Mouse (Mus musculus) 3T3-L1 (cell line): Measurements from ENCODE around the gene Shb.
"Not testable (repeated sequence)": the region's sequence is repeated elsewhere in the genome, so short reads cannot be mapped to it uniquely, and the experiment has no call there.

Source experiments
- DNase-seq: peaks from one replicate; pipeline ENCODE4 v3.0.0-alpha.2; 2015; ENCODE audit warnings: low read depth, low spot score

The Shb gene

DNA sequence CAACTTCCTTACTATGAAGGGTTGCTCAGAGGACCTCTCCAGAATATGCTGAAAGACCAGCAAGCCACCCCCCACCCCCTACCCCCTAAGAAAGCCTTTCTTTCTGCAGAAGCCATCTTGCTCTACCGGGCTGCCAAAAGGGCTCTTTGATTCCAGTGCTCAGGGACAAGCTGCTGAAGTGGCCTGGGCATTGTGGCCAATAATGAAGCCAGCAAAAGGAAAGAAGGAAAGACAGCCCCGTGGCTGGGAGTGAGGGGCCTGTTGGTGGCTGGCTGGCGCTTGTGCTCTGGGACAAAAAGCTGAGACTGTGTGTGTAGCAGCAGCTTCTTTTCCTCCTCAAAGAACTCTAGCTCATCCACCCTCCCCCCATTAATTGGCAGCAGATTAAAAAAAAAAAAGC is 111.5 kb downstream of the Shb start:
- no peak for DNase-seq

GRCm38 (mm10) chr4:45419051-45419450 is 113.2 kb downstream of the Shb start:
- no peak for DNase-seq

DNA sequence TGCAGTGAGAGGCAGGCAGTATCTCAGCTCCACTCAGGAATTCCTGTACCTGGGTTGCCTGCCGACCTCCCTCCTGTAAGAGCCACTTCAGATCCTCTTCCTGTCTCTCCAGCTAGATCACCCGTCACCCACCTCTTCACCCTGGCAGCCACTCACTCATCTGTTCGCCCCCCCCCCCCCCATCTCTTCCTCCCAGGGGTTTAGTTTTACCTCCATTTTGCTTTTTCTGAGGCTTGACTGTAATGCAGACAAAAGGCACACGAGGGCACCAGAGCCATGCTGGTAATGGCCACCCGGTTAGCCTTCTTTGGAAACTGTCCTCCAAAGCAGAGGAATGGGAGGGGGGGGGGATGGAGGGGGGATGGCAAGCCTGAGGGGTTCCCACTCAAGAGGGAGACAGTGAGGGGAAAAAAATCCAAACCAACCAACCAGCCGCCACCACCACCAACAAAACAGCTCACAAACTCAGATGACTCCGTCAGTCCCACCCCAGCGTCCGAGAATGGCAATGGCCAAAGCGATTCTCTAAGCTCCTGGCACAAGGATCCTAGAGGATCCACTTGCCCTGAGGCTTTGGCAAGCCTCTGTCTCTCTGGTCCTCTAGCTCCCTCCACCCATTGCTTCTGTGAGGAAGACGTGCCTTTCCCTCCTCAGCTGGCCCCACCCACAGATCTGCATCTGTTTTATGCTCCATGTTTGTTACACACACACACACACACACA is 113.9 kb downstream of the Shb start:
- DNase-seq: peak; percentile 67

- DNase-seq: no peak
Observed at GRCm38 (mm10) chr4:45416314-45416713, 116.0 kb downstream of the Shb start.

- DNase-seq: no peak
Observed at GRCm38 (mm10) chr4:45413674-45414338, 118.5 kb downstream of the Shb start.

DNA sequence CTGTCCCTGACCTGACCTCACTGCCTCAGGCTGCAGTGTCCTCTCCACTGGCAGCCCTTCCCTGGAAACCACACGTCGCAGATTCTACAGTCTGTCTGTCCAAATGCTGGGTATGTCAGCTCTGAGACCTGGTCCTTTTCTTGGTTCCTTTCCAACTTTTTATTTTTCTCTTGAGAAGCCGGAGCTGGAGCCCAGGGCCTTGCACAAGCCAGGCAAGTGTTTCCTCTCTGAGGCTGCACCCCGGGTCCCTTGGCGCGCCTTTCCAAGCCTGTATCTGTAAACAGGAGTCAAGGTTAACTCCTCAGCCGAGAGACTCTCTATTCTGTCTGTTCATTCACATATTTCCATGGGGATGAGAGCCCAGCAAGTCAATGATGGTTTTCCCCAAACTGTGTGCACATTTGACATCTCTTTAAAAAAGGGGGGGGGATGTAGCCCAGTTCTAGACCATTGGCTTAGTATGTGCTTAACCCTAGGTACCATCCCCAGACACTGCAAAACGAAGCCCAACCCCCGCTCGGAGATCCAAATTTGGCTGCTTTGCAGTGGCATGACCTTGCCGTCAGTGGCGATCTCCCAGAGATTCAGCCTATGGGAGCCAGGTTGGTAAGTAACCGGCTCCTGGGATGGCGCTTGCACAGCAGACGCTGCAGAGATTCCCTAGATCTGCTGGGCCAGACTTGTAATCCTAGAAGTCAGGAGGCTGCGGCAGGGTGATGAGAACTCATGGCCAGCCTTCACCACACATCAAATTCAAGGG is 119.7 kb downstream of the Shb start:
- DNase-seq: no peak

GRCm38 (mm10) chr4:45411181-45411790 is 121.0 kb downstream of the Shb start:
- DNase-seq: no peak

DNA sequence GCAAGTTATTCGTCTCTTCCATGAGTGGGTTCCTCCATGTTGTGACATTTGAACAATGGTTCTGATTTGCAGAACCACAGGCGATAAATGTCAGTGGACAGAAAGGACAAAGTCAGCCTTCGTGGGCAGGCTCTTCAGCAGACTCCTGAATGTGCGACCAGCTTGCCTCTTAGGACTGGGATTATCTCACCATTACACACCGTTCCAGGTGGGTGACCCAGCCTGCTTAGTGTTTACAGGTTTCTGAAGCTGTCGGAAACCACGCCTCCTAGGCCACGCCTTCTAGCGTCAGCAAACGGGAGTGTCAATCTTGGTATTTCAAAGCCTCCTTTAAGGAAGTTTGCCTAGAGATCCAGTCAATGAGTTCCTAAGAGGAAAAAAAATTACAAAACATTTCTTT is 123.0 kb downstream of the Shb start:
- DNase-seq: peak; percentile 89

DNA sequence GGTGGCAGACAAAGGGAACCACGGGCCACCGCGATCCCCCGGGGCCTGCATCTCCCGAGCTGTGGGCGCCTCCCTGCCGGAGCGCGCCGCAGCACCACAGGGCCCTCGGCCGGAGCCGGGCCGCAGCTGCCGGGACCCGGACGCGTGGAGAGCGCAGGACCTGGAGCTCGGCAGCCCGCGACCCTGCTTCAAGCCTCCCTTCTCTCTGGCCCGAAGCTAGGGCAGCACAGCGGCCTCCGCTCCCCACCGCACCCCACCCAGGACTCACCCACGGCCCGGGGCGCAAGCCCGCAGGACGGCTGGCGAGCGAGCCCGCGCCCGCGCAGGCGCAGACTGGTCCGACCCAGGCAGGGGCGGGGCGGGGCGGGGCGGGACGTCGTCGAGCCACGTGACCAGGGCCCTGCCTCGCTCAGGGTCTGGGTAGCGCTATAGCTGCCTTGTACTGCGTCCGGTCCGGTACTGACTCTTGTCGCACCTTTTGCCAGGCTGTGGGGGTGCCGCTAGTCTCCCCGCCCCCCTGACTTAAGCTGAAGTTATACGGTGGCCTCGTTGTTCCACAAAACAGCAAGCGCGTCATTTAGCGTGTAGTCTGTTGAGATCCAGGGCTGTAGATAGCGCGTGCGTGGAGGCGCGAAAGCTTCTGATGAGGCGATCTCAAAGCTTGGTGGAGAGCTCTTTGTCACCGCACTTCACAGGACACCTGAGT is 123.7 kb downstream of the Shb start, which contains the start of gene Slc25a51:
TSS of gene Slc25a51 (minus strand) at position 340 of the 706 bp plus-strand sequence.
- peak; percentile 92 for DNase-seq

- peak; percentile 72 for DNase-seq
Observed at GRCm38 (mm10) chr4:45407703-45408334, 124.5 kb downstream of the Shb start.

DNA sequence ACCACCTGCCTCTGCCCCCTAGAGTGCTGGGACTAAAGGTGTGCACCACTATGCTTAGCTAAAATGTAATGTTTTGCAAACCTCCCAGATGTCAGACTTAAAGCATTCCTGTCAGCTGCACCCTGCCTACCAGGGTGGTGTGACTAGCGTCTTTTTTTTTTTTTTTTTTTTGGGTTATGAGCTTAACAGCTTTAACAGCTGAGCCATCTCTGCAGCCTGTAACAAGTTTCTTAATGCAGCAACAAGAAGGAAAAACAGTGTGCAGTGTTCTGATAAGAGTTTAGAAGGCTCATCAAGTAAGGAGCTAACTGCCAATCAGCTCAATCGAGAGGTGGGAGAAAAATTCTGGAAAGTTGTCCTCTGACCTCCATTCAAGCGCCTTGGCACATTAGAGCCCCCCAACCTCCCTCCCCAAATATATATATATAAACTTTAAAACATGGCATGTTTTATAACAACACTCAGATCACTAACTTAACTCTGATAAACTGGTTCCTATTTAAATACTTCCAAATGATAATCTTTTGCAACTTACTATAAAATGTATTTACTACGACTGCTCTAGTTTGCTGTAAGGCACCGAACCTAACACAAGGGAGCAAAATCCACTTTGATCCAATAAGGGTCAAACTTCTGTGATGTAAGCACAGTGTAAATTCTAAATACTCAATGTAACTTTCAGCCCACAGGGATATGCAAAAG is 125.1 kb downstream of the Shb start:
- DNase-seq: no peak

- DNase-seq: no peak
Observed at GRCm38 (mm10) chr4:45406397-45406796, 125.9 kb downstream of the Shb start.

DNA sequence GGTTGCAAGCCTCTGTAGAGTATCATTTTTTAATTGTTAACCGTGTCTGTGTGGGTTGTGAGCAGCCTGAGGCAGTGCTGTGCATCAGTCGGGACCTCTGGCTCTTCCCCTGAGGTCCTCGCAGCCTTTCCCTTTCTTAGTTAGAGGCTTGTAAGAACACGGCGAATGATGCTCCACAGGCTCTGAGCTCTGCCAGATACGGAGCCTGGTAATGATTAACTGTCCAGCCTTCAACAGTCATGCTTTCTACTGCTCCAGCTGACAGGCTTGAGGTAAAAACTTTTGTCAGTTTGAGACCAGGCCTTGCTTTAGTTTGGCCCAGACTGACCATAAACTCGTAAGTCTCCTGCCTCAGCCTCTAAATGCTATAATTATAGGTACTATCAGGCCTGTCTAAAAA is 127.0 kb downstream of the Shb start:
- no peak for DNase-seq

DNA sequence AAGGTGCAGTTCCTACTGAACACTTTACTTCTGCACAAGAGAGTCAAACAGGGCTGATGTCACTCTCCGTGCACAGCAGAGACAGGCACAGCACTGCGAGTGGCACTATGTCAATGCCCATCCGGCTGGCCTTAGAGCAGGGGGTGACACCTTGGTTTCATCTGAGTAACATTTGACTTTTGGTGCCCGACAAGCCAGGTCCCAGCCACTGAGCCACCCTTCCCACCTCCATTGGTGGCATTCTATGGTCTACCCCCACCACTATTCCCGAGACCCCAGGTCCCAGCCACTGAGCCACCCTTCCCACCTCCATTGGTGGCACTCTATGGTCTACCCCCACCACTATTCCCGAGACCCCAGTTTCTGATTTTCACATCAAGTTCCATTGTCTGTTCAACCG is 128.2 kb downstream of the Shb start:
- DNase-seq: no peak

- no peak for DNase-seq
Observed at GRCm38 (mm10) chr4:45403499-45403878, 128.8 kb downstream of the Shb start.

DNA sequence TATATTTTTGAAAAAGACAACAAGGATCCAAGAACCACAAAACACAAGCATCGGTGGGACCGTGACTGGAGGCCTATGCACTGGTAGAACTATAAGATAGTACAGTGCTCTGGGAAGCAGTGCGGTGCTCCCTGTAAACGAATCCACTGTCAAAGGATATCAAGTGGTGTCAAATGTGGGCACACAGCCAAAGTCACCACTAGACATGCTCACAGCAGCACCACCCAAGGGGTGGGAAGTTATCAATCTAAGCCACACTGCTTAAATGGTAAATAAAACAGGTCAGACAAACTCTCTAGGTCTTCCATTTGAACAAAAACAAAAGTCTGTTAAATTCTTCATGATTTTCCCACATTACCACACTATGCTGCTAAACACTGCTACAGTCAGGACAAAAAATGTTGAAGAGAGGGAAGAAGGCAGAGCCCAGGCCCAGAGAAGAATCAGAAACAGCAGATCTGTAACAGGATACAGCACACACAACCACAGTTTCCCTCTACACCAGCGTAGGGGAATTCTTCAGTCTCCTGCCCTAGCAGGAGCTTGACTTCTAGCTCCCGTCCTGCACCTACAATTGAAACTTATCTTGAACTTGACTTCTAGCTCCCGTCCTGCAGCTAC is 129.3 kb downstream of the Shb start:
- no peak for DNase-seq

DNA sequence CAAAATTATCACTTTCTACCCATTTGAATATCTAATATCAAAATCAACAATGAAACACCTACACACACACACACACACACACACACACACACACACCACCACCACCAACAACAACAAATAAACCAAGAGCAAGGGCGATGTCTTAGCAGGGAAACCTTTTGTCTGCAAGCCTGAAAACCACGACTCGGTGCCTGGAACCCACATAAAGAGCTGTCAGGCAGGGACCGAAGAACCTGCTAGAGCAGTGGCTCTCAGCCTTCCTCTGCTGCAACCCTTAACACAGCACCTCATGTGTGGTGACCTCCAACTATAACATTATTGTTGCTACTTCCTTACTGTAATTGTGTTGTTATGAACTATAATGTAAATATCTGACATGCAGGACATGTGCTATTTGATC is 130.0 kb downstream of the Shb start:
- no peak for DNase-seq

DNA sequence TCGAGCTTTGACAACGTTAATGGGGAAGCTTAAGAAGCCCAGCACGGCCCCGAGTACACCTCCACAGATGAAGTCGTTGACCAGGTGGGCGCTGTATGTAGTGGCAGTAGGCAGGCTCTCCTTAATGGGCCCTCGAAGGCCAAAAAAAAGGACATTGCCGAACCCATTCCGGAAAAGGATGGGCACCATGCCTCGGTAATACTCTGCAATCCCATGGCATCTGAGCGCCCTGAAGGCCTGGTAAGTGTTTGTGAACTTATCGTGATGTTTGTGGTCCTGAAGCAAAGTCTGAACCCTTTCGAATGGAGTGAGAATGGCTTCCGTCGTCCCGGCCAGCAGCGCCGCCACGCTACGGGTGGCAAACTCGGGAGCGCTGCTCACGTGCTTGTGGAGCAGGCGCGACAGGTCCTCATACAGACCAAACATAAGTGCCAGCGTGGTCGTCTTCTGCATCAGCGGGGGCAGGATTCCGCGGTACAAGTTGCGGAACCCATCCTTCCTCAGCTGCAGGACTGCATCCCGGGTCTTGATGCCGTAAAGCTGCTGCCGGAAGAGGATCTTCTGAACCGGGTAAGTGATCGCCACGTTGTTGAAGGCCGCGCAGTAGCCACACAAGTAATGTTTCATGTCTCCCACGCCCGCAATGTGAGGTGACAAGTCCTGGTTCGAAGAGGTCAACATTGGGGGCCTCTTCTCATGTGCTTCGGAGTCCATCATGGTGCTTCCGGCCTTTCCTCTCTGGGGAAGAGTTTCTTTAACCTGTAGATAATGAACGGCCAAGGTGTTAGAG is 132.7 kb downstream of the Shb start:
- DNase-seq: no peak

GRCm38 (mm10) chr4:45398315-45398714 is 134.0 kb downstream of the Shb start:
- DNase-seq: not testable (repeated sequence)
